Mouse (Mus musculus) cerebellum, adult 2 months (tissue): Measurements from ENCODE around the gene Supt6.

ENCODE experiments used
- CTCF ChIP-seq: fragments of 200-500 bp; IDR thresholded peaks from 2 replicates; pipeline ENCODE4 v1.5.1; 2011; ENCODE audit warnings: low read depth, mild to moderate bottlenecking, control low read depth, low read length, moderate library complexity, borderline replicate concordance; ENCODE audit not compliant: insufficient read depth
- POLR2A ChIP-seq: fragments of 200-500 bp; IDR thresholded peaks from 2 replicates; pipeline ENCODE4 v1.6.1; 2011; ENCODE audit warnings: low read length, control low read depth, borderline replicate concordance; ENCODE audit not compliant: insufficient read depth

DNA sequence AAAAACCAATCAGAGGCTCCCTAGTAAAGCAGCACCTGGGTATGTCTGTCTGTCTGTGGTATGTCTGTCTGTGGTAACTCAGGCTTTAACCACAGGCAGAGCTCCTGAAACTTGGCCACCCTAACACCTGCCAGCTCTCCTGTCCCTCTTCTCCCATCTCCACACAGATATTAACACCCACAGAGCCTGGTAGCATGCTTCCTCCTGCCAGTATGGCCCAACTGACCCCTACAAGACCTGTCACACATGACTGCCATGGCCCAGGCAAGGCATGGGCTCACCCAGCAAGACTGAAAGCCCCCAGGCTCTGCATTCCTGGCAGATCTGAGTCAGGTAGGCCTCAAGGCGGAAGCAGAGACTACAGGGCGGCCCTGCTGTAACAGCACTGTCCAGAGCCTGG, 82.7 kb downstream of the Supt6 start:
- TF ChIP-seq POLR2A (no peak), CTCF (no peak)
